Mouse (Mus musculus): ENCODE data around the gene Creb5. TPM values are rescaled to one million over a fixed set of nuclear protein-coding genes. Genes with fewer than 3 reads are reported as not detected.
A peak's percentile ranks its signal among the peaks of the same experiment; 100 is the strongest.

The Creb5 gene
- polyA plus RNA-seq, 1 experiment from 2014 or later, result 39.0 TPM

GRCm38 (mm10) chr6:53716013-53716412 lies 428.9 kb downstream of the Creb5 start:
- no peaks in the 10 kb centered on the region for H3K27me3 ChIP-seq (ENCODE audit: control insufficient read depth, insufficient read depth, low read length)
- ATAC-seq (replicated peaks; ENCODE audit: low FRiP score) (no peak), DNase-seq (ENCODE audit: low spot score) (no peak)
- no peak overlapping the region for H3K27ac ChIP-seq (ENCODE audit: low read depth, low read length)
- WGBS, result 93% methylated on average over 9 of the region's 9 CpGs
- no peaks in the 10 kb centered on the region for H3K9me3 ChIP-seq (ENCODE audit: control insufficient read depth, low read length)
- no peaks in the 10 kb centered on the region for H3K4me1 ChIP-seq (replicated peaks; ENCODE audit: control insufficient read depth, insufficient read depth, low read length)
- no peak overlapping the region for H3K4me2 ChIP-seq (ENCODE audit: low read depth, low read length, severe bottlenecking)
- no peaks in the 10 kb centered on the region for H3K36me3 ChIP-seq (ENCODE audit: control insufficient read depth, insufficient read depth, low read length)
- H3K9ac ChIP-seq (ENCODE audit: low read length), result no peak overlapping the region
- no peak overlapping the region for H3K4me3 ChIP-seq (ENCODE audit: low read depth, low read length)

GRCm38 (mm10) chr6:53720009-53720408 lies 432.9 kb downstream of the Creb5 start:
- no peaks in the 10 kb centered on the region for H3K9me3 ChIP-seq (ENCODE audit: control insufficient read depth, low read length)
- WGBS, result 89% methylated on average over 3 of the region's 3 CpGs
- DNase-seq (ENCODE audit: low spot score) (no peak), ATAC-seq (replicated peaks; ENCODE audit: low FRiP score) (no peak)
- H3K9ac ChIP-seq (ENCODE audit: low read length), result no peak overlapping the region
- H3K27ac ChIP-seq (ENCODE audit: low read depth, low read length), result no peak overlapping the region
- H3K4me2 ChIP-seq (ENCODE audit: low read depth, low read length, severe bottlenecking), result no peak overlapping the region
- no peaks in the 10 kb centered on the region for H3K36me3 ChIP-seq (ENCODE audit: control insufficient read depth, insufficient read depth, low read length)
- no peaks in the 10 kb centered on the region for H3K27me3 ChIP-seq (ENCODE audit: control insufficient read depth, insufficient read depth, low read length)
- H3K4me3 ChIP-seq (ENCODE audit: low read depth, low read length), result no peak overlapping the region
- H3K4me1 ChIP-seq (replicated peaks; ENCODE audit: control insufficient read depth, insufficient read depth, low read length), result no peaks in the 10 kb centered on the region

- H3K27ac ChIP-seq (ENCODE audit: low read depth, low read length), result no peak overlapping the region
- no peak overlapping the region for H3K4me3 ChIP-seq (ENCODE audit: low read depth, low read length)
- DNase-seq (ENCODE audit: low spot score) (peak; percentile 85), ATAC-seq (replicated peaks; ENCODE audit: low FRiP score) (no peak)
- H3K36me3 ChIP-seq (ENCODE audit: control insufficient read depth, insufficient read depth, low read length), result no peaks in the 10 kb centered on the region
- H3K4me2 ChIP-seq (ENCODE audit: low read depth, low read length, severe bottlenecking), result no peak overlapping the region
- WGBS, result 14% methylated on average over 9 of the region's 9 CpGs
- no peaks in the 10 kb centered on the region for H3K4me1 ChIP-seq (replicated peaks; ENCODE audit: control insufficient read depth, insufficient read depth, low read length)
- H3K27me3 ChIP-seq (ENCODE audit: control insufficient read depth, insufficient read depth, low read length), result no peaks in the 10 kb centered on the region
- no peak overlapping the region for H3K9ac ChIP-seq (ENCODE audit: low read length)
- H3K9me3 ChIP-seq (ENCODE audit: control insufficient read depth, low read length), result no peaks in the 10 kb centered on the region
These were observed 434.5 kb downstream of the Creb5 start for GRCm38 (mm10) chr6:53721595-53721994.

- H3K9me3 ChIP-seq (ENCODE audit: control insufficient read depth, low read length), result no peaks in the 10 kb centered on the region
- ATAC-seq (replicated peaks; ENCODE audit: low FRiP score) (no peak), DNase-seq (ENCODE audit: low spot score) (no peak)
These were observed 435.6 kb downstream of the Creb5 start for GRCm38 (mm10) chr6:53722694-53723093.

GRCm38 (mm10) chr6:53730487-53730886 lies 443.4 kb downstream of the Creb5 start:
- H3K27me3 ChIP-seq (ENCODE audit: control insufficient read depth, insufficient read depth, low read length), result no peaks in the 10 kb centered on the region
- no peaks in the 10 kb centered on the region for H3K4me1 ChIP-seq (replicated peaks; ENCODE audit: control insufficient read depth, insufficient read depth, low read length)
- WGBS, result 74% methylated on average over 7 of the region's 7 CpGs
- no peak overlapping the region for H3K4me3 ChIP-seq (ENCODE audit: low read depth, low read length)
- no peak overlapping the region for H3K27ac ChIP-seq (ENCODE audit: low read depth, low read length)
- no peak for DNase-seq (ENCODE audit: low spot score)
- ATAC-seq (replicated peaks; ENCODE audit: low FRiP score), result no peak
- H3K9me3 ChIP-seq (ENCODE audit: control insufficient read depth, low read length), result no peaks in the 10 kb centered on the region
- no peak overlapping the region for H3K9ac ChIP-seq (ENCODE audit: low read length)
- H3K4me2 ChIP-seq (ENCODE audit: low read depth, low read length, severe bottlenecking), result no peak overlapping the region
- H3K36me3 ChIP-seq (ENCODE audit: control insufficient read depth, insufficient read depth, low read length), result no peaks in the 10 kb centered on the region

More at GRCm38 (mm10) chr6:53722694-53723093, 435.6 kb downstream of the Creb5 start:
- no peak overlapping the region for H3K27ac ChIP-seq (ENCODE audit: low read depth, low read length)
- H3K4me1 ChIP-seq (replicated peaks; ENCODE audit: control insufficient read depth, insufficient read depth, low read length), result no peaks in the 10 kb centered on the region
- no peaks in the 10 kb centered on the region for H3K27me3 ChIP-seq (ENCODE audit: control insufficient read depth, insufficient read depth, low read length)
- H3K4me3 ChIP-seq (ENCODE audit: low read depth, low read length), result no peak overlapping the region
- H3K36me3 ChIP-seq (ENCODE audit: control insufficient read depth, insufficient read depth, low read length), result no peaks in the 10 kb centered on the region
- H3K4me2 ChIP-seq (ENCODE audit: low read depth, low read length, severe bottlenecking), result no peak overlapping the region
- WGBS, result 93% methylated on average over 4 of the region's 4 CpGs
- no peak overlapping the region for H3K9ac ChIP-seq (ENCODE audit: low read length)

- H3K4me3 ChIP-seq (ENCODE audit: low read depth, low read length), result no peak overlapping the region
- H3K27me3 ChIP-seq (ENCODE audit: control insufficient read depth, insufficient read depth, low read length), result no peaks in the 10 kb centered on the region
- WGBS, result 89% methylated on average over 5 of the region's 5 CpGs
- ATAC-seq (replicated peaks; ENCODE audit: low FRiP score) (no peak), DNase-seq (ENCODE audit: low spot score) (no peak)
- no peak overlapping the region for H3K9ac ChIP-seq (ENCODE audit: low read length)
- H3K4me1 ChIP-seq (replicated peaks; ENCODE audit: control insufficient read depth, insufficient read depth, low read length), result no peaks in the 10 kb centered on the region
- no peak overlapping the region for H3K4me2 ChIP-seq (ENCODE audit: low read depth, low read length, severe bottlenecking)
- no peaks in the 10 kb centered on the region for H3K9me3 ChIP-seq (ENCODE audit: control insufficient read depth, low read length)
- no peaks in the 10 kb centered on the region for H3K36me3 ChIP-seq (ENCODE audit: control insufficient read depth, insufficient read depth, low read length)
- H3K27ac ChIP-seq (ENCODE audit: low read depth, low read length), result no peak overlapping the region
These were observed 444.0 kb downstream of the Creb5 start for GRCm38 (mm10) chr6:53730996-53731485.

GRCm38 (mm10) chr6:53733546-53733945 lies 446.5 kb downstream of the Creb5 start:
- Histone ChIP-seq H3K27me3 (ENCODE audit: control insufficient read depth, insufficient read depth, low read length) (no peaks in the 10 kb centered on the region), H3K27ac (ENCODE audit: low read depth, low read length) (no peak overlapping the region), H3K36me3 (ENCODE audit: control insufficient read depth, insufficient read depth, low read length) (no peaks in the 10 kb centered on the region), H3K4me2 (ENCODE audit: low read depth, low read length, severe bottlenecking) (no peak overlapping the region), H3K4me1 (replicated peaks; ENCODE audit: control insufficient read depth, insufficient read depth, low read length) (no peaks in the 10 kb centered on the region), H3K9me3 (ENCODE audit: control insufficient read depth, low read length) (no peaks in the 10 kb centered on the region), H3K9ac (ENCODE audit: low read length) (no peak overlapping the region), H3K4me3 (ENCODE audit: low read depth, low read length) (no peak overlapping the region)
- no peak for DNase-seq (ENCODE audit: low spot score)
- 83% methylated on average over 1 of the region's 1 CpGs for WGBS
- no peak for ATAC-seq (replicated peaks; ENCODE audit: low FRiP score)

- ATAC-seq (replicated peaks; ENCODE audit: low FRiP score), result no peak
- WGBS, result 49% methylated on average over 4 of the region's 4 CpGs
- no peaks in the 10 kb centered on the region for H3K4me1 ChIP-seq (replicated peaks; ENCODE audit: control insufficient read depth, insufficient read depth, low read length)
These were observed 446.9 kb downstream of the Creb5 start for GRCm38 (mm10) chr6:53733999-53734398.

GRCm38 (mm10) chr6:53735696-53736095 lies 448.6 kb downstream of the Creb5 start:
- DNase-seq (ENCODE audit: low spot score) (no peak), ATAC-seq (replicated peaks; ENCODE audit: low FRiP score) (no peak)
- no peak overlapping the region for H3K9ac ChIP-seq (ENCODE audit: low read length)
- H3K27me3 ChIP-seq (ENCODE audit: control insufficient read depth, insufficient read depth, low read length), result no peaks in the 10 kb centered on the region
- H3K36me3 ChIP-seq (ENCODE audit: control insufficient read depth, insufficient read depth, low read length), result no peaks in the 10 kb centered on the region
- H3K4me1 ChIP-seq (replicated peaks; ENCODE audit: control insufficient read depth, insufficient read depth, low read length), result no peaks in the 10 kb centered on the region
- H3K4me2 ChIP-seq (ENCODE audit: low read depth, low read length, severe bottlenecking), result no peak overlapping the region
- WGBS, result 80% methylated on average over 6 of the region's 6 CpGs
- no peak overlapping the region for H3K27ac ChIP-seq (ENCODE audit: low read depth, low read length)
- no peaks in the 10 kb centered on the region for H3K9me3 ChIP-seq (ENCODE audit: control insufficient read depth, low read length)
- H3K4me3 ChIP-seq (ENCODE audit: low read depth, low read length), result no peak overlapping the region

More at GRCm38 (mm10) chr6:53733999-53734398, 446.9 kb downstream of the Creb5 start:
- H3K9ac ChIP-seq (ENCODE audit: low read length), result no peak overlapping the region
- no peak overlapping the region for H3K27ac ChIP-seq (ENCODE audit: low read depth, low read length)
- H3K36me3 ChIP-seq (ENCODE audit: control insufficient read depth, insufficient read depth, low read length), result no peaks in the 10 kb centered on the region
- H3K27me3 ChIP-seq (ENCODE audit: control insufficient read depth, insufficient read depth, low read length), result no peaks in the 10 kb centered on the region
- H3K9me3 ChIP-seq (ENCODE audit: control insufficient read depth, low read length), result no peaks in the 10 kb centered on the region
- H3K4me3 ChIP-seq (ENCODE audit: low read depth, low read length), result no peak overlapping the region
- H3K4me2 ChIP-seq (ENCODE audit: low read depth, low read length, severe bottlenecking), result no peak overlapping the region
- no peak for DNase-seq (ENCODE audit: low spot score)

All from forebrain, embryonic 11.5 days (tissue).